Mouse (Mus musculus) spleen, adult 2 months (tissue): Measurements from ENCODE around the gene Syndig1.

Experiments
- CTCF ChIP-seq: fragments of 200-500 bp; IDR thresholded peaks from 2 replicates; pipeline ENCODE4 v1.5.1; 2011; ENCODE audit warnings: mild to moderate bottlenecking, inconsistent platforms; ENCODE audit not compliant: insufficient read depth, insufficient read length, insufficient replicate concordance; ENCODE audit errors: extremely low read depth
- POLR2A ChIP-seq: fragments of 200-500 bp; IDR thresholded peaks from 2 replicates; pipeline ENCODE4 v1.6.1; 2011; ENCODE audit warnings: low read depth, low read length, inconsistent platforms

GRCm38 (mm10) chr2:149818395-149818794 is 10.6 kb upstream of the Syndig1 start:
- TF ChIP-seq CTCF: no peak
- no peak for TF ChIP-seq POLR2A
